Comparison of ENCODE assay signal across 1 mouse cellular context in genomic region chr9:20492527-20493233, GRCm38 (mm10).
TF ChIP-seq lines count a peak whose summit lies in the region.

Gene Zfp426, minus strand, starts transcription at chr9:20492746.

TF ChIP-seq in CH12.LX, 34 proteins besides CTCF, POLR2A, EP300 and RAD21 (continued from another document):
- no peak; the same call in 1 of the 2 replicates for TF ChIP-seq IRF4 (IDR thresholded peaks at IDR 0.05; ENCODE audit: low read depth, low read length)
- no peak for TF ChIP-seq GABPA (IDR thresholded peaks at IDR 0.05; ENCODE audit: insufficient replicate concordance, low read depth, low read length)
- peak; percentile 76; the same call in 1 of the 2 replicates for TF ChIP-seq MXI1 (IDR thresholded peaks at IDR 0.05; ENCODE audit: low read depth, low read length)
- TF ChIP-seq JUND (conservative IDR thresholded peaks at IDR 0.05; ENCODE audit: low read depth, low read length): peak; percentile 86
- TF ChIP-seq MAX (IDR thresholded peaks at IDR 0.05; ENCODE audit: low read length): peak; percentile 54; the same call in 1 of the 2 replicates
- TF ChIP-seq USF2 (conservative IDR thresholded peaks at IDR 0.05; ENCODE audit: low read depth, low read length): no peak
- peak; percentile 70; the same call in 1 of the 2 replicates for TF ChIP-seq KAT2A (IDR thresholded peaks at IDR 0.05; ENCODE audit: insufficient replicate concordance, low read length)
- TF ChIP-seq HCFC1 (IDR thresholded peaks at IDR 0.05; ENCODE audit: low read depth, low read length): peak; percentile 80
TF ChIP-seq in CH12.LX: peak in this region for 19.
